Mouse (Mus musculus): Measurements from ENCODE around the gene Mpdu1. TPM values are rescaled to one million over a fixed set of nuclear protein-coding genes. Genes with fewer than 3 reads are reported as not detected.

Gene Mpdu1
- polyA plus RNA-seq (2015; fragmentation: Nextera tagmentation; extraction: Ambion mirVana), result 82.6 and 85.7 TPM in 2 replicates

DNA sequence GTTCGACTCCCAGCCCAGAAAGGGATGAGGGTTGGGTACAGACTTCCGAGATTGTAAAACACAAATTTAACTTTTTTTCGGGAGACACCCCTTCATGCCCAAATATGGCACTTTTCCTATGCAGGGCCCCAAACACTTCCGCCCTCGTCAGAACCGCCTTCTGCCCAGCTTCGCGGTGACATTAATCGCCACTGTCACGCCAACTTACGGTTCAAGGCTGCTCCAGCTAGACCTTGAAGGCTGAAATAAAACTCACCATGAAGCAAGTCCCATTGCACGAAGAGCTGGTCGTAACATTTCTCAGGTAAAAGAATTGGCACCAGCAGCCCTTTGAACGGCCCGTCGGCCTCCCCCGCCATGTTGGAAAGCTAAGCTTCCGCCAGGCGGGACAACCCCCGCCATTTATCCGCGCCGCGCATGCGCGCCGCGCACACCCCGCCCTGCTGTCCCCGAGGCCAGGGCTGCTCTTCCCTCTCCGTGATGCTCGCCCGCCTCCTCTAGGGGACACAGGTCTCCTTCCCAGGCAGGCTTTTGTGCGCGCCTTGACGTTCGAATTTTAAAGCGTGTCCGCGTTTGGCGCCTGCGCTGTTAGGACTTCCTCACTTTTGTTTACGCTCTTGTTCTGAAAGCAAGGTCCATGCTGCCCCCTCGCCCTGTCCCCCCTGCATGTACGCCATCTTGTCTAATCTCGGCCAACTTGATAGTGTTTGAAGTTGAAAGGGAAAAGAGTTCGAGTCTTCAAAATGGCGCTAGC lies at the start of gene Mpdu1:
TSS of gene Mpdu1 (minus strand) at position 430 of the 754 bp plus-strand sequence.
- Histone ChIP-seq H3K4me2 (ENCODE audit: low read length) (peak within 1 kb of the TSS; percentile 54), H3K36me3 (ENCODE audit: insufficient read depth, low read length) (peaks cover 38% of the 10 kb centered on the region), H3K27ac (peak within 1 kb of the TSS; percentile 94), H3K27me3 (ENCODE audit: insufficient read depth, low read length) (no peaks in the 10 kb centered on the region), H3K9me3 (replicated peaks; ENCODE audit: low read length) (no peaks in the 10 kb centered on the region), H3K4me1 (replicated peaks; ENCODE audit: insufficient read depth, low read length) (peaks cover 9% of the 10 kb centered on the region; the same call in 1 of the 2 replicates), H3K4me3 (replicated peaks; ENCODE audit: low read depth, low read length) (peak within 1 kb of the TSS; percentile 42), H3K9ac (ENCODE audit: low read depth, low read length) (peak within 1 kb of the TSS; percentile 48)
- peak; percentile 54 for TF ChIP-seq CTCF (IDR thresholded peaks at IDR 0.05; ENCODE audit: low read depth)
- peak; percentile 99 for DNase-seq (ENCODE audit: low spot score)
- 1% methylated on average over 48 of the region's 48 CpGs for WGBS
- ATAC-seq (replicated peaks; ENCODE audit: low FRiP score, low read depth), result peak; percentile 92

DNA sequence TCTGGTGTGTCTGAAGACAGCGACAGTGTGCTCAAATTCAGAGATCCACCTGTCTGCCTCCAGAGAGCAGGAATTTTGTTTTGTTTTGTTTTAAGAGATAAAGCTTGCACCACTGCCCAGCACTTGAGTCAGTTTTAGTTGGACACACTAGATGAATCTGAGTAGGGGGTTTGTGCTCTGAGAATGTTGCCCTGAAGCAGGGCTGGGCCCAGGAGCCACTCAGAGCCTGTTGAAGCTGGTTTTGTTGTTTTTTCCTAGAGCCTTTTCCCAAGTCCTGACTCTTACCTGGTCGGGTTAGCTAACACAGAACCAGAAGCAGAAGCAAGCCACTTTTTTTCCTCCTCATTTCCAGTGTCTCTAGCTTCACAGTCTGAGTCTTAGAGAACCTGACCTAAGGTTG lies 48.6 kb upstream of the Mpdu1 start:
- H3K4me2 ChIP-seq (ENCODE audit: low read length), result no peak overlapping the region
- no peaks in the 10 kb centered on the region for H3K9me3 ChIP-seq (replicated peaks; ENCODE audit: low read length)
- H3K4me3 ChIP-seq (replicated peaks; ENCODE audit: low read depth, low read length), result no peak overlapping the region
- no peak overlapping the region for H3K9ac ChIP-seq (ENCODE audit: low read depth, low read length)
- no peaks in the 10 kb centered on the region for H3K4me1 ChIP-seq (replicated peaks; ENCODE audit: insufficient read depth, low read length)
- WGBS, result 80% methylated on average over 2 of the region's 2 CpGs
- H3K36me3 ChIP-seq (ENCODE audit: insufficient read depth, low read length), result no peaks in the 10 kb centered on the region
- H3K27me3 ChIP-seq (ENCODE audit: insufficient read depth, low read length), result no peaks in the 10 kb centered on the region
- H3K27ac ChIP-seq, result no peak overlapping the region
- TF ChIP-seq CTCF (IDR thresholded peaks at IDR 0.05; ENCODE audit: low read depth), result no peak
- no peak for ATAC-seq (replicated peaks; ENCODE audit: low FRiP score, low read depth)
- DNase-seq (ENCODE audit: low spot score), result no peak

DNA sequence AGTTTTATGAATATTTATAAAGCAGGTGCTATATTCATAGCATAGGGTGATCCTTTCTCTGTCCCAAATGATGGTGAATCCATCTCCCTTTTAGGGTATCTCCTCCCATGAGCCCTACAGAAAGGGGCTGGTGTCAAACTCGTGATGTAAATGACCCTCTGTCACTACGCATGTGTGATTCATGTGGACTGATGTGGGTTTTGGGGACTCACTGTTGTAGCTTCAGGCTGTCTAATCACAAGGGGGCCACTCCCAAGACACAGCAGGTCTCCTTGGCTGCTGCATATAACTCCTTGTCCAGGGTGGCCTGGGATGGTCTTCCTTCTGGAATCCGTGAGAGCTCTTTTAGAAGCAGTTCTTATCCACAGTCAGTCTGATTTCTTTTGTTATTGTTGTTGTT lies 48.0 kb upstream of the Mpdu1 start:
- no peak for TF ChIP-seq CTCF (IDR thresholded peaks at IDR 0.05; ENCODE audit: low read depth)
- H3K4me2 ChIP-seq (ENCODE audit: low read length), result no peak overlapping the region
- no peak overlapping the region for H3K4me3 ChIP-seq (replicated peaks; ENCODE audit: low read depth, low read length)
- H3K9me3 ChIP-seq (replicated peaks; ENCODE audit: low read length), result no peaks in the 10 kb centered on the region
- H3K27ac ChIP-seq, result no peak overlapping the region
- no peaks in the 10 kb centered on the region for H3K36me3 ChIP-seq (ENCODE audit: insufficient read depth, low read length)
- H3K4me1 ChIP-seq (replicated peaks; ENCODE audit: insufficient read depth, low read length), result no peaks in the 10 kb centered on the region
- 78% methylated on average over 3 of the region's 3 CpGs for WGBS
- H3K27me3 ChIP-seq (ENCODE audit: insufficient read depth, low read length), result no peaks in the 10 kb centered on the region
- no peak for DNase-seq (ENCODE audit: low spot score)
- no peak for ATAC-seq (replicated peaks; ENCODE audit: low FRiP score, low read depth)
- H3K9ac ChIP-seq (ENCODE audit: low read depth, low read length), result no peak overlapping the region

DNA sequence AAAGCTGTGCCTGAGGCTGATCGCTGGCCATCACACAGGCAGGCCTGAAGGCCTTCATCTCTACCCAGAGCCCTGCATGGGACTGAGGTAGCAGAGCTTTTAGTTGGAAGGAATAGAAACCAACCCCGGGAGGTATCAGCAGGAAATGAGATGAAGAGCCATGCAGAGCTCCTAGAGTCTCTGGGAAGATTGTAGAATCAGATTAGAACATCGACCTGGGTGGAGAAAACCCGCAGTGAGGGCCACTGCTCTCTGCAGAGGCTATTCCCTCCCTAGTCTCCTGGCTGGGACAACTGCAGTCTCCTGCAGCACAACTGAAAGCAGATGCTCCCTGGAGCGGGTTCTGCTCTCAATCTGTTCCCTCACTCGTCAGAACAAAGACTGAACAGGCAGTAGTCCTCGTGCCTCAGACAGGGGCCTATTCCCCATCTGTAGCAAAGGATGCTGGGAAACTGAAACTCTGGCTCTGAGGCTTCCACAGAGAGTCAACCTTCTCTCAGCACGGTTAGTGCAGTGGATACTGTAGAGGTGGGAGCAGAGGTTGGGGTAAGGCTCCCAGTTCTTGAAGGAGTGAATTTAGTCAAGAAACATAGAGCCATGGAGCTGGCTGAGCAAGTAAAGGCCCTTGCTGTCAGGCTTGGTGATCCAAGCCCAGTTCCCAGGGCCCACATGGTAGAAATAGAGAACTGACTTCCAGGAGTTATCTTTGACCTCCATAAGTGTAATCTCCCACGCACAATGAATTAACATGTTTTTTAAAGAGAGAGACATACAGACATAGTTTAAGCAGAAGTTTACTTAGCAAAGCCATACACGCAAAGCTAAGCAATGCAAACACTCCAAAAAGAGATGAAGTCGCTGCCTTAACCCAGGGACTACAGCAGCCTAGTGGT lies 47.4 kb upstream of the Mpdu1 start:
- Histone ChIP-seq H3K27ac (no peak overlapping the region), H3K36me3 (ENCODE audit: insufficient read depth, low read length) (no peaks in the 10 kb centered on the region), H3K9me3 (replicated peaks; ENCODE audit: low read length) (no peaks in the 10 kb centered on the region), H3K9ac (ENCODE audit: low read depth, low read length) (no peak overlapping the region), H3K4me1 (replicated peaks; ENCODE audit: insufficient read depth, low read length) (no peaks in the 10 kb centered on the region), H3K4me3 (replicated peaks; ENCODE audit: low read depth, low read length) (no peak overlapping the region), H3K27me3 (ENCODE audit: insufficient read depth, low read length) (no peaks in the 10 kb centered on the region), H3K4me2 (ENCODE audit: low read length) (no peak overlapping the region)
- 54% methylated on average over 11 of the region's 11 CpGs for WGBS
- ATAC-seq (replicated peaks; ENCODE audit: low FRiP score, low read depth) (no peak), DNase-seq (ENCODE audit: low spot score) (no peak)
- TF ChIP-seq CTCF (IDR thresholded peaks at IDR 0.05; ENCODE audit: low read depth), result no peak

DNA sequence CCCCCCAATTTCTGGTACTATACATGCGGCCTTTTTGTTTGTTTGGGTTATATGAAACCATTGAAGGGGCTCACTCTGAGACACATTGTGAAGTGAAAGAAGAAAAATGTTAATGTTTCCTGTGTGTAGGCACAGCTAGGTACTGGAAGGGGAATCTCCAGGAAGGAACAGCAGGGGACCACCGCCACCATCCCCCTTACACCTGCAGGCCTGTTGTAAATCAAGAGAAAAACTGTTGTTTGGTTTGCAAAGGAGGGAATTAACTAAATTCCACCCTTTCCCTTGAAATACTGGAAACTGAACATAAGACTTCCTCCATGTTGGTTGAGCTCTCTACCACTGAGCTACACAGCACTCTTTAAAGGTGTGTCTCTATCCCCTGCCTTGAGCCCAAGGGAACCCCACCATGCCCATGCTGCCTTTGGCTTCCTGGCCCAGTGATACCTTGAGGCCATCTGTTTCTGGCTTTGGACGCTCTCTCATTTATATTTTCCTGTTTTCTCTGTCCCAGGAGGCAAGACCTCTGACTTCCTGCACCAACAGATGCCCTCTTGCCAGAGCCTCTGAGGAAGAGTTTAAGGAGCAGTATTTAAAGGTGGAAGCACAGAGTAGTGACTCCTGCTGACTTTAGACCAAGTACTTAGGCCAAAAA lies 46.3 kb upstream of the Mpdu1 start:
- no peak for TF ChIP-seq CTCF (IDR thresholded peaks at IDR 0.05; ENCODE audit: low read depth)
- Histone ChIP-seq H3K9me3 (replicated peaks; ENCODE audit: low read length) (no peaks in the 10 kb centered on the region), H3K36me3 (ENCODE audit: insufficient read depth, low read length) (no peaks in the 10 kb centered on the region), H3K9ac (ENCODE audit: low read depth, low read length) (no peak overlapping the region), H3K4me1 (replicated peaks; ENCODE audit: insufficient read depth, low read length) (no peaks in the 10 kb centered on the region), H3K4me2 (ENCODE audit: low read length) (no peak overlapping the region), H3K4me3 (replicated peaks; ENCODE audit: low read depth, low read length) (no peak overlapping the region), H3K27ac (no peak overlapping the region), H3K27me3 (ENCODE audit: insufficient read depth, low read length) (no peaks in the 10 kb centered on the region)
- ATAC-seq (replicated peaks; ENCODE audit: low FRiP score, low read depth) (no peak), DNase-seq (ENCODE audit: low spot score) (no peak)
- 74% methylated on average over 3 of the region's 3 CpGs for WGBS

DNA sequence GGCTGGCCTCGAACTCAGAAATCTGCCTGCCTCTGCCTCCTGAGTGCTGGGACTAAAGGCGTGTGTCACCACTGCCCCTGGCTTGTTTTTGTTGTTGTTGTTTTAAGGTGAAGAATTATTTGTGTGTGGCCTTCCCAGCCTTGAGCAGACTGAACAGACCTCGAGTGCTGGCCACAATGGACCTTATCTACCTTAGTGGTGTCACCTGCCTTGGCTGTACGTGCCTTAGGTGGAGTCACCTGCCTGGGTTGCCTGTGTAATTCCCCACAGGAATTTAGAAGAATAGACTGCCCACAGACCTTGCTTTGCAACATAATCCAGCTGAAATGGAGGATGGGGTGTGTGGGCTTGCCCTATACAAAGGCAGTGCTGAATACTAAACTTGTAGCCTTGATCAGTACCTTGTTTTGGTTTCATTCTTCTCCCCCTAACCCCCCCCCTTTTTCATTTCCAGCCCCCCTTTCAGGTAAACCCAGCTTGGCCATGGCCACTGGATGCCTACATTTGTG lies 45.5 kb upstream of the Mpdu1 start:
- Histone ChIP-seq H3K4me1 (replicated peaks; ENCODE audit: insufficient read depth, low read length) (no peaks in the 10 kb centered on the region), H3K36me3 (ENCODE audit: insufficient read depth, low read length) (no peaks in the 10 kb centered on the region), H3K27ac (no peak overlapping the region), H3K4me2 (ENCODE audit: low read length) (no peak overlapping the region), H3K9ac (ENCODE audit: low read depth, low read length) (no peak overlapping the region), H3K27me3 (ENCODE audit: insufficient read depth, low read length) (no peaks in the 10 kb centered on the region), H3K4me3 (replicated peaks; ENCODE audit: low read depth, low read length) (no peak overlapping the region), H3K9me3 (replicated peaks; ENCODE audit: low read length) (no peaks in the 10 kb centered on the region)
- ATAC-seq (replicated peaks; ENCODE audit: low FRiP score, low read depth) (no peak), DNase-seq (ENCODE audit: low spot score) (no peak)
- no peak for TF ChIP-seq CTCF (IDR thresholded peaks at IDR 0.05; ENCODE audit: low read depth)
- WGBS, result 82% methylated on average over 4 of the region's 4 CpGs

All from kidney, postnatal 0 days (tissue).